Mouse (Mus musculus) heart, embryonic 11.5 days (tissue): ENCODE measurements around the gene Mif4gd. TPM values are rescaled to one million over a fixed set of nuclear protein-coding genes. Genes with fewer than 3 reads are reported as not detected.

Experiments used
- ATAC-seq: fragments of 200-750 bp; cut with Nextera tagmentation; replicated peaks from 2 replicates; pipeline ENCODE4 v1.8.0; 2017; ENCODE audit warnings: moderate library complexity; ENCODE audit not compliant: insufficient number of reproducible peaks, low FRiP score, low TSS enrichment
- H3K27ac ChIP-seq: fragments of 300-500 bp; sonication (generic); 2 replicates; pipeline ENCODE4 v1.5.1; 2014; ENCODE audit warnings: mild to moderate bottlenecking, low read depth, low read length
- H3K27me3 ChIP-seq: fragments of 300-500 bp; sonication (generic); 2 replicates; pipeline ENCODE4 v1.6.1; 2014; ENCODE audit warnings: mild to moderate bottlenecking, low read length, mixed read lengths; ENCODE audit not compliant: control insufficient read depth, insufficient read depth
- H3K36me3 ChIP-seq: fragments of 300-500 bp; sonication (generic); 2 replicates; pipeline ENCODE4 v1.6.1; 2014; ENCODE audit warnings: mild to moderate bottlenecking, low read length, moderate library complexity, mixed read lengths; ENCODE audit not compliant: control insufficient read depth, insufficient read depth
- H3K4me1 ChIP-seq: fragments of 300-500 bp; sonication (generic); 2 replicates; pipeline ENCODE4 v1.6.1; 2014; ENCODE audit warnings: low read length; ENCODE audit not compliant: control insufficient read depth, insufficient read depth
- H3K4me2 ChIP-seq: fragments of 300-500 bp; sonication (generic); 2 replicates; pipeline ENCODE4 v1.6.1; 2014; ENCODE audit warnings: mild to moderate bottlenecking, moderate library complexity
- H3K4me3 ChIP-seq: fragments of 300-500 bp; sonication (generic); 2 replicates; pipeline ENCODE4 v1.5.1; 2014; ENCODE audit warnings: low read depth, low read length
- H3K9ac ChIP-seq: fragments of 300-500 bp; sonication (generic); 2 replicates; pipeline ENCODE4 v1.6.1; 2014; ENCODE audit warnings: mild to moderate bottlenecking, low read depth, low read length, moderate library complexity
- H3K9me3 ChIP-seq: fragments of 300-500 bp; sonication (generic); replicated peaks from 2 replicates; pipeline ENCODE4 v1.6.1; 2016; ENCODE audit warnings: low read length; ENCODE audit not compliant: control insufficient read depth
- WGBS: fragments of 180-500 bp; shearing (Covaris S2); extraction: QIAGEN DNeasy Blood & Tissue Kit; methylation state at CpG from one replicate; pipeline ENCODE4 v1.1.7; 2014; ENCODE audit not compliant: insufficient replicate concordance; 5-methylcytosine and 5-hydroxymethylcytosine counted together
- polyA plus RNA-seq: library from polyadenylated mRNA; unstranded; fragments of >200 nt; fragmentation: Nextera tagmentation; extraction: Ambion mirVana; gene quantifications from 2 replicates; pipeline ENCODE4 v1.2.1, GENCODE M21; 2014

Gene Mif4gd
- polyA plus RNA-seq, 1 experiment from 2014 or later = 22.7 TPM

- WGBS = 59% methylated on average over 5 of the region's 5 CpGs
- H3K36me3 ChIP-seq = no peaks in the 10 kb centered on the region
- H3K27me3 ChIP-seq = no peaks in the 10 kb centered on the region
- no peak overlapping the region for H3K4me3 ChIP-seq
- H3K27ac ChIP-seq = no peak overlapping the region
- H3K9ac ChIP-seq = no peak overlapping the region
- no peaks in the 10 kb centered on the region for H3K9me3 ChIP-seq
- no peak for ATAC-seq
- peaks cover 5% of the 10 kb centered on the region; the same call in 1 of the 2 replicates for H3K4me1 ChIP-seq
- H3K4me2 ChIP-seq = no peak overlapping the region
Measured at GRCm38 (mm10) chr11:115638498-115639409, 26.0 kb upstream of the Mif4gd start.

- 72% methylated on average over 3 of the region's 3 CpGs for WGBS
- H3K36me3 ChIP-seq = no peaks in the 10 kb centered on the region
- H3K9me3 ChIP-seq = no peaks in the 10 kb centered on the region
- no peak overlapping the region for H3K9ac ChIP-seq
- H3K4me2 ChIP-seq = no peak overlapping the region
- no peak for ATAC-seq
- no peak overlapping the region for H3K4me3 ChIP-seq
- peaks cover 5% of the 10 kb centered on the region; the same call in 1 of the 2 replicates for H3K4me1 ChIP-seq
- no peak overlapping the region for H3K27ac ChIP-seq
- no peaks in the 10 kb centered on the region for H3K27me3 ChIP-seq
Measured at GRCm38 (mm10) chr11:115636960-115637359, 24.2 kb upstream of the Mif4gd start.

GRCm38 (mm10) chr11:115635484-115635883 lies 22.7 kb upstream of the Mif4gd start:
- Histone ChIP-seq H3K27me3 (no peaks in the 10 kb centered on the region), H3K9me3 (no peaks in the 10 kb centered on the region), H3K4me3 (no peak overlapping the region), H3K36me3 (no peaks in the 10 kb centered on the region), H3K4me1 (peaks cover 5% of the 10 kb centered on the region; the same call in 1 of the 2 replicates), H3K4me2 (no peak overlapping the region), H3K27ac (no peak overlapping the region), H3K9ac (no peak overlapping the region)
- 59% methylated on average over 8 of the region's 8 CpGs for WGBS
- ATAC-seq = no peak

GRCm38 (mm10) chr11:115635041-115635440 lies 22.3 kb upstream of the Mif4gd start:
- 72% methylated on average over 8 of the region's 8 CpGs for WGBS
- Histone ChIP-seq H3K9me3 (no peaks in the 10 kb centered on the region), H3K27ac (no peak overlapping the region), H3K27me3 (no peaks in the 10 kb centered on the region), H3K36me3 (no peaks in the 10 kb centered on the region), H3K9ac (no peak overlapping the region), H3K4me2 (no peak overlapping the region), H3K4me1 (peaks cover 5% of the 10 kb centered on the region; the same call in 1 of the 2 replicates), H3K4me3 (no peak overlapping the region)
- ATAC-seq = no peak

GRCm38 (mm10) chr11:115634109-115634508 lies 21.3 kb upstream of the Mif4gd start:
- H3K27ac ChIP-seq = no peak overlapping the region
- WGBS = 85% methylated on average over 4 of the region's 4 CpGs

GRCm38 (mm10) chr11:115632862-115633261 lies 20.1 kb upstream of the Mif4gd start:
- WGBS = 81% methylated on average over 10 of the region's 10 CpGs
- H3K27ac ChIP-seq = no peak overlapping the region
- H3K9ac ChIP-seq = no peak overlapping the region
- H3K4me3 ChIP-seq = no peak overlapping the region
- no peaks in the 10 kb centered on the region for H3K36me3 ChIP-seq
- no peak overlapping the region for H3K4me2 ChIP-seq
- no peaks in the 10 kb centered on the region for H3K27me3 ChIP-seq
- no peaks in the 10 kb centered on the region for H3K9me3 ChIP-seq
- no peaks in the 10 kb centered on the region for H3K4me1 ChIP-seq
- ATAC-seq = no peak

More at GRCm38 (mm10) chr11:115634109-115634508, 21.3 kb upstream of the Mif4gd start:
- Histone ChIP-seq H3K9me3 (no peaks in the 10 kb centered on the region), H3K9ac (no peak overlapping the region), H3K4me2 (no peak overlapping the region), H3K4me3 (no peak overlapping the region), H3K36me3 (no peaks in the 10 kb centered on the region), H3K4me1 (peaks cover 2% of the 10 kb centered on the region; the same call in 1 of the 2 replicates), H3K27me3 (no peaks in the 10 kb centered on the region)
- ATAC-seq = no peak

GRCm38 (mm10) chr11:115632247-115632646 lies 19.5 kb upstream of the Mif4gd start:
- H3K9ac ChIP-seq = no peak overlapping the region
- no peak overlapping the region for H3K4me2 ChIP-seq
- H3K27me3 ChIP-seq = no peaks in the 10 kb centered on the region
- ATAC-seq = no peak
- no peak overlapping the region for H3K4me3 ChIP-seq
- 73% methylated on average over 7 of the region's 7 CpGs for WGBS
- H3K9me3 ChIP-seq = no peaks in the 10 kb centered on the region
- no peaks in the 10 kb centered on the region for H3K36me3 ChIP-seq
- no peak overlapping the region for H3K27ac ChIP-seq
- H3K4me1 ChIP-seq = no peaks in the 10 kb centered on the region

GRCm38 (mm10) chr11:115631505-115631890 lies 18.7 kb upstream of the Mif4gd start:
- no peak for ATAC-seq
- no peak overlapping the region for H3K27ac ChIP-seq
- 18% methylated on average over 3 of the region's 3 CpGs for WGBS
- H3K4me2 ChIP-seq = no peak overlapping the region; the same call in 1 of the 2 replicates
- 0 out of 2 replicates have a peak, but pooled peaks cover 4% of the 10 kb centered on the region for H3K4me1 ChIP-seq
- no peak overlapping the region for H3K4me3 ChIP-seq
- no peaks in the 10 kb centered on the region for H3K9me3 ChIP-seq
- no peak overlapping the region for H3K9ac ChIP-seq
- H3K36me3 ChIP-seq = no peaks in the 10 kb centered on the region
- H3K27me3 ChIP-seq = no peaks in the 10 kb centered on the region
